Mouse (Mus musculus) hematopoietic stem cell, adult 5-6 weeks (primary cell): ENCODE results near the gene Ibtk. TPM values are rescaled to one million over a fixed set of nuclear protein-coding genes. Genes with fewer than 3 reads are reported as not detected.
"Not testable (repeated sequence)": the region's sequence is repeated elsewhere in the genome, so short reads cannot be mapped to it uniquely, and the experiment has no call there.

Source experiments
- ATAC-seq, 2 experiments: fragments of 125-278 bp in 1 of 2; replicated peaks in 1 of 2; 2 replicates each; pipeline ENCODE4 v1.8.0; 2016 to 2017; ENCODE audit warnings: inconsistent platforms in 2 of 2, mild to moderate bottlenecking in 2 of 2, moderate number of reproducible peaks in 2 of 2, low read depth in 1 of 2, moderate TSS enrichment in 1 of 2; ENCODE audit not compliant: low FRiP score in 2 of 2, poor library complexity in 2 of 2, severe bottlenecking in 2 of 2, insufficient read depth in 1 of 2, low TSS enrichment in 1 of 2
- total RNA-seq: library from RNA; stranded (forward); fragments of 172-1452, 232-1000 nt; gene quantifications from 2 replicates; pipeline ENCODE4 v1.2.3, GENCODE M21; 2017

Ibtk gene
- total RNA-seq: 79.8 and 102 TPM in 2 replicates

DNA sequence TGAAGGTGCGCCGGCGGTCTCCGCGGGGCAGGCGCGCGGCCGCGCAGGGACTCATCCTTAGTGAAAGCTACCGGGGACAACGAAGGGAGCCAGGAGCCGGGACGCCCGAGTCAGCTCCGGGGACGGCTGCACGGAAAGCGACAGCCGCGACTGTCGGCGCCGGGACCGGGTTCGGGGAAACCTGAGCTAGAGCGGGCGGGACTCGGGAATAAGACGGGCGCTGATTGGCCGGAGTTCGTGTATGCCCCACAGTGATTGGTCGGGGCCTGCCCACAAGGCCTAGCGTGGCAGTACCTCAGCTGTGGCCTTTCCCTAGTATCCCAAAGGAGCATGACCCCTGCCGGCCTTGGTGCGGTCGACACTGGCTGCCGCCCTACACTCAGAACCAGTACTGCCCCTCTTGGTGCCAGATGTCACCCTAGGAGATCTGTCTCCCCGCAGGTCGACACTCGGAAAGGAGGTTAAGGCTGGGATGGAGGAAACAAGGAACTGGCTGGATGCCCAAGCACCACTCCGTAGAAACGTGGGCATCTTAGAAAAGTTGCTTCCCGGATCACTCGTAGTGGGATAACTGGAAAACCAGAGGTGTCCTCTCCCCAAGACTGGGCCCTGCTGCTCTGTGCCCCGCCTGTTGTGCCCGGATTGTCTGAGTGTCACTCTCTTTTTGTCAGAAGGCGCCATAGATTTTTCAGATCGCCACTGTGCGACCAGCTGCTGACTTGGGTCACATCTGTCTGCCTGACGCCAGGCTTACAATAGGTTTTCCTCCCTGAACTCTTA is at the start of gene Ibtk:
Gene Ibtk (minus strand): TSS at position 193 of the 780 bp plus-strand sequence.
- peak; percentile 93 to 94 for ATAC-seq

DNA sequence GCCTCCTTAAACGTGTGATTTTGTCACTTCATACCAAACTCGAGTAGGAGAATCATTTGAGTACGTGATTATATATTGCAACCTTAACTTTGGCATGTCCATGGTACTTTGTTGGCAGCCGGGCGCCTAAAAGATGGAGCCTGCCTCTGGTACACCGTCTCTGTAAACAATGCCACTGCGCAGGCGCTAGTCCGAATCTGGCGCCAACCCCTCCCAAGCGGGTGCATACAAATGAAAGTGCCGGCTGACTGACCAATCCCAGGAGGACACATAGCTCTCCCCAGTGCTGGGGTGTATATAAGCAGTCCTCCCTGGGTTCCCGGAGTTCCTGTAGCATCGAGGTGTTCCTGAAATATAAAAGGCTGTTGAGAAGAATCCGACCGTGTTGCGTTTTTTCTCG is 42.4 kb upstream of the Ibtk start:
- ATAC-seq: not testable (repeated sequence)

DNA sequence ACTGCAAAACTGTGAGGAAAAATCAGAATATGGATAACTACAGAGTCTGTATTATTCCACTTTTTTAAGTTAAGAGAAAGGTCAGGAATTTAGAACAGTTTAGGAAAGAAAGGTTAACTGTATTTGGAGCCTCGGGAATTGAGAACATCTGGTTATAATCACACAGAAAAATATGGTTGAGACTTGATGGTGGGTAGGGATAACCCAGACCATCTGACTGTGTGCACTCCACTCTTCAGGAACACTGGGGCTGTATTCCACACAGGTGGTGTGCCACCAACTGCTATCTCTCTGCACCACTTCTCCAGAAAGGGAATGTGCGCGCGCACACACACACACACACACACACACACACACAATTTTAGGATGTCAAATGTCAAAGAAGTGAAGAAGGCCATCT is 31.1 kb upstream of the Ibtk start:
- ATAC-seq: no peak

DNA sequence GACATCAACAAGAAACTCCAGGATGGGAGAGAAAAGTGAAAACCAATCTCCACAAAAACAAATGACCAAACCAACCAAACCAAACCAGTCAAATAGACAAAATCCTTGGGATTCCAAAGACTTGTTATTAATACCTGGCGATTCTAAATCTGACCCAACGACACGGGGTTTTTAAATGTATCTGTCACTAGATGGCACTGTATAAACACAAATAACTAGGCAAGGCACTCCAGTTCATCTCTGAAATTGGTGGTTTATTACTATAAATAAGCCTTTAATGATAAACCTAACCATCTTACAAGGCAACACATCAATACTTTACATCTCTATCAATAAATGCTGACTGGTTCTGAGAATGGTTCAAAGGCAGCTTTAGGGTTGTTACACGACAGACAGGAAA is 30.3 kb upstream of the Ibtk start:
- ATAC-seq: peak; percentile 46 to 64; a peak in 2 of 4 replicates

DNA sequence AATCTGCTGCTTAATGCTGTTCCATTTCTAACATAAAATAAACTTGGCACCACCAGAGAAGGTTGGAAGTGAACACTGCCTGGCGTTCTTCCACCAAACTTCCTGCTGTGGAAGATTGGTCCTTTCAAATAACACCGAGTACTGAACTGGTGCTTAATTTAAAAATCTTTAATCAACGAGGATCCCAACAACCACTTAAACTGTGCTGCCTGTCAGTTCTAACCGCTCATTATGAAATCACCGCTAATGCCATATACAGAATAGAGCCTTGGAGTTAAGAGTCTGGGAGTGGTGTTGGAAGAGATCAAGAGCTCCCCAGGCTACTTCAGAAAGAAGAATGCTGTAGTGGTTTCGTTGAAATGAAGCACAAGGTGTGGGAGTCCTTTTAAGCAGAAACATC is 28.4 kb upstream of the Ibtk start:
- no peak for ATAC-seq

DNA sequence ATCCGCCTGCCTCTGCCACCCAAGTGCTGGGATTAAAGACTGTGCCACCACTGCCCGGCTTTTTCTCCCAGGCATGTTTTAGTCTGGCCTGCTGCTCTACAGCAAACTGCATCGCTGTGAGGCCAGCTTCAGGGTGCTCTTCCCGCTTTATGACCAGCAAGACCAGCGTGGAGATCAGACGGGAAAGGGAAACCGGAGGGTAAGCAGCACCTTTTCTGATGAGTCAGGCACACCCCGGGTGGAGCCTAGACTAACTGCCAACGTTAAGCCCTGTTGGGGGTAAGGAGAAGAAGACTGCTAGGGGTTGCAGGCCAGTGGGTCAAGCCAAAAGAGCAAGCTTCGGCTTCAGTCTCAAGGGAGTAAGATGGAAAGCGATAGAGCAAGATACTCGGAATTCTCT is 23.1 kb upstream of the Ibtk start:
- ATAC-seq: no peak

DNA sequence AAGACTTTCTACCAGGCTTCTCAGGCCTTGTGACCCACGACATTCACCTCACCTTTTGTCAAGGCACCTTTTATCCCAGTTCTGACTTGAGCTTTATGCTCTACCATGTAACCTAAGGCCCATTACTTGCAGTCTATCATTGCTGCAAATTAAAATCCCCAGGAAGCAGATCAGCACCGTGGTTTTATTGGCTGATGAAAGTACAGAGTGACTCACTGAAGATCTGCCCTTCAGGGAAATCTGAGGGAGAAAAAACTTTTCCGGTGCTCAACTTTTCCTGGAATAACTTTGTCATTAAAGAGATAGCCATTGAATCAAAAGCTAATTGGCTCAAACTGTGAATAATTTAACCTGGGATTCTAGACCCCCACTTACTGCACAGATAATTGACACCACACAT is 22.3 kb upstream of the Ibtk start:
- ATAC-seq: no peak

DNA sequence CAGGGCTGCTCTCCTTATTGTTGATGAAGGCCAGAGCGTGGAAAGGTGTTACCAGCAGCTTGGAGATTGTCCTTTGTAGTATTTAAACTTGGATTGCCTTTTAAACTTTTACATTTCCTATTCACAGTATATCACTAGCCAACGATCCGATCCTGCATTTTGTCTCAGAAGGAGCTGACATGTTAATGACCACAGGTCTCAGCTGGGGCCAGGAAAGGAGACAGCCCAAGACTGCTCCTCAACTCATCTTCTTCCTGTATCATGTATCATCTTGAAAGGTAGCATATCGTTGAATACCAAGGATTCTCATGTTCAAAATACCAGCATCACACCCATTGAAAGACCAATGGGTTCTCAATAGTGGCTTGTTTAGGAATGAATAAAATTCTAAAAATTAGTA is 21.2 kb upstream of the Ibtk start:
- no peak for ATAC-seq

DNA sequence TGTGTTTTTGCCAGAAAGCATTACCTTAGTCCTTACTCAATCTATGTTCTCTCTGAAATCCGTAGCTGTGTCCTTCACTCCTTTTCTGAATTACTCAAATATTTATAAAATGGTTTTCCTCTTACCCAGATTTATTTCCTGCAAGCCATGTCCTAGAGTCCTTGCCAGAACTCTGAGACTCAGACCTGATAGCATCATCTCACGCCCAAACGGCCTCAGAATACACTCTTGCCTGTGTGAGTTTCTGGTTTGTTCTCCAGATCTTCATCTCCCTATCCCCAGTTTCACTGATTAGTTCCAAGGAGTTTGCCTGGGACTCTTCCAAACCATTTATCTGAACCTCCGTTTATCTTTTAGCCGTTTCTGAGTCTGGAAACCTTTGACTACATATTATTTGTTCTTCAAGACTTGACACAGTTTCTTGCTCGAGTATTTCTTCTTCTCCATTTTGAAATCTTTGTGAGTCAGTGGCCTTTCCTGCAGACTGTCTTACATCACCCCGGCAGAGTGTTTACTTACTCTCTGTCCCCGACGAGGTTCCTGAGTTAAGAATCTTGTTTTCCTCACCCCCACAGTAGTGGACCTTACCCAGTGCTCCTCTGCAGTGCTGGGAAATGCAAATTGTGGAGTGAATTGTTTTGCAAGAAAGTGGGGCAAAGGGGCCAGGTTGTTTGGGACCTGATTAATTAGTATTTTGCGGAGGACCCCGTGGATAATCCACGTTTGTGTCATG is 20.1 kb upstream of the Ibtk start:
- ATAC-seq: no peak; a peak in 1 of 4 replicates

DNA sequence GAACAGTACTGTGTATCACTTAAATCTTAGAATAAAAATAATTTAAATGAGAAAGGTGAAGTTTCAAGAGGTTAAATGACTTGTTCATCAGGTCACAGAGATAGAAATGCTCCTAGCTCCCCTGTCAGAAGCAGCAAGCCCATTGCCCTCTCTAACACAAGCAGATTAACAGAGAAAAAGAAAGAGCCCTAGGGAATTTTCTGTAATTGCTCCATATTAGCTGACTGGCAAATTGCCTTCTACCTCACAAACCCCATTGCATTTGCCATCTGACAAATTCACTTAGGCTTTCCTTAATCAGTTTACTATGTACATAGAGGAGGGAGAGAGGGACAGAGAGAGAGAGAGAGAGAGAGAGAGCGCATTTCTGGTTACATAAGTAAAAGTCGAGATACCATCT is 18.1 kb upstream of the Ibtk start:
- no peak for ATAC-seq

DNA sequence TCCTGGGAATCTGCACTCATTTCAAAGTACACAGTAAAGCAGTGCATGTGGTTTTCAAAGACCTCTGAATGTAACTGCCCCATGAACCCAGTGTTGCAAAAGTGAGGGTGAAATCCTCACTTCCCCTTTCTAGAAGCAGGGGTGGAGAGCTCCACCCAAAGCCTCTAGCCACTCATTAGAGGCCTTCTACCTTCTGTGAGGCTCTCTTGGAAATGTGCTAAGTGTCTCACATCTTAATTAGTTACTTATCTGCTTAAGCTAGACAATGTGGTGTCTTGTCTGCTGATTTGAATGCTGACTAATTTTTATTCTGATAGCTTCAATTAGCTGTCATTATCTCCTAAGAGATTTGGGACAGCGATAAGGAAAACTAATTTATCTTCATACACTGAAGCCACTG is 13.3 kb upstream of the Ibtk start:
- peak; percentile 99 to 100 for ATAC-seq

DNA sequence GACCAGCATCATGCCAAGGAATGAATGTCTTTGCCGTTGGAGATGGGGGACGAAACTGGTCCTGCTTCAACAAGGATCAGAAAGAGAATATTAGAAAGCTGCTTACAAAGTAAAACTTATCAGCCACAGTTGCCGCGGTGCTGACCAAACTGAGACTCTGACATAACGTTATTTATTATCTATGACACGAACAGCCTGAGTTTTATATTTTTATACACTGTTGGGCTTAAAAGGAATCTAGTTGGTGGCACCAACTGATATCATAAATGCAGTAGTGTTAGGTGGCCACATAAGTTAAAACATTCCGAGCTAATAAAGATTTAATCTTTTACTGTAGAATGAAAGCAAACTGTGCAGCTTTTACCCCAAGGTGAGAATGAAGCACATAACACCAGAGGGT is 1.7 kb upstream of the Ibtk start:
- no peak for ATAC-seq

DNA sequence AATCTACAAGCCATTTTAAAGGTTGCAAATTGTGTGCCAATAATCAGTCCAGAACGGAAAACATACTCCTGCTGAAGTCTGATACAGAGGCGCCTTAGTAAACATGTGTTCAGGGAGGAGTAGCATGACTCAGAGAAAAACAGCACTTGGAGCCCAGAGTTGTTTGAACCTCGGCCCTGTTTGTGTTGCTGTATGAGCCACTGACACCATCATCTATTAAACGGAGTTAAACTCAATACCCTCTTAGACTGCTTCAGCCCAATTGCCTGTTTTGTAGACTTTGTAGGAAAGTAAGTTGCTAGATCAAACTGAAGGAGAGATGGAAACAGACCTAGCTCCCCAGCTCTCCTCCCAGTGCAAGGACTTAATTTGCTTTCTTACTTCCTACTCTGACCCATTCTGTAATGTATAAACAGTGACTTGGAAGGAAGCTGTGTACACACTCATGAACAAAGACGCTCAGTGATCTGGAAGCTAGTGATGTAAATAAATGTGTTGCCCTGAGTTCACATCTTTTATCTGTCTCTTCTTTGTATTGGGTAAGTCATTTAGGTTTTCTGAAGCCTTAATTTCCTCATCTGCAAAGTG is 882 bp upstream of the Ibtk start:
- peak; percentile 35 to 39 for ATAC-seq

DNA sequence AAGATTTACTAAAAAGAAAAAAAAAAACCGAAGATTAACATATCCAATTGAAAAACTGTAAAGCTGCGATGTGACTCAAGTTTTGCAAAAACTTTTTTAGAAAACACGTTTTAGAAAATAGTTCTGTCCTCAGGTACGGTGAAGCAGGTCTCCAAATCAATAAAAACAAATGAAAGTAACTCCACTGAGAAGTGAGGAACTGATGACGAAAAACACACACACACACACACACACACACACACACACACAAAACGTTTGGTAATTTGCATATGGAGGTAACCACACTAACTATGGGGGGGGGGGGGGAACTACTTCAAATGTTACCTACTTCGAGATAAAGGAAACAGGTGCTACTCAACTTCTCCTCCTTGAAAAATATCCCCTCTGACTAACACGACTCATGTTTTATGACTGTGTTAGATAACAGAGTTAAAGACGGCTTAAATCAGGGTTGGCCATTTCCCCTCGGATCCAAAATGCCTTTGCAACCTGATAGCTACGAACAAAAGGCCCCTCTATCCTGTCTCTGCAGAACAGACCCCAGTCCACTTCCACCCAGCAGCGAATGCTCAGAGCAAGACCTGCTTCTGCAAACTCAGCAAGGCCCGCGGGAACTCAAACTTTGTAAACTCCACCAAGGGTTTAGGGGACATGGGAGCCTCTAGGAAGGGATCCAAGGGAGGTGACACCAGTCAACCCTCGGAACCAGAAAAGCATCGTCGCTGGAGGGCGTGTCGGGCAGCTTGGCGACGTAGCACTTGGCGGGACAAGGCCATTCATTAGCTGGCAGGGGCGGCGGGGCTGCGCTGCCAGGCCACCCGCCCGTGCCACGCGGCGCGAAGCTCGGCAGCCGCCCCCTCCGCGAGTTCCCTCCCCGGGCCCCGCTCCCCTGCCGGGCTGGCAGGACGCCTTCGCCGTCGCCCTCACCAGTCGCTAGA is 661 bp downstream of the Ibtk start:
- peak; percentile 69 to 70 for ATAC-seq

DNA sequence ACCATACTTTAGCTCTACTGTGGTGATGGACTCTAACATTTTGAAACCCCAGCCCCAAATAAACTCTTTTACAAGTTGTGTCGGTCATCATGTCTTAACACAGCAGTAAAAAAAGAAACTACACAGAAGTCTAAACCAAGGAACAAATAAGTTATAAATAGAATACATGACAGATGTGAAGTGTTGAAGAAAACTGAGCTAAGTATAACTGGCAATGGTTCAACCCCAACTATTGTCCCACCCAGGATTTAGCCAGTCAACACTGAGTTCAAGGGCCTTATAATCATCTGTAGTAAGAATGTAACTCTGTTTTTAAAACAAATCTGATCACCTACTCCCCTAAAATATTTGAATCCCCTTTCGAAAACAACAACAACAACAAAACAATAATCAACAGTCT is 3.6 kb downstream of the Ibtk start:
- ATAC-seq: no peak

DNA sequence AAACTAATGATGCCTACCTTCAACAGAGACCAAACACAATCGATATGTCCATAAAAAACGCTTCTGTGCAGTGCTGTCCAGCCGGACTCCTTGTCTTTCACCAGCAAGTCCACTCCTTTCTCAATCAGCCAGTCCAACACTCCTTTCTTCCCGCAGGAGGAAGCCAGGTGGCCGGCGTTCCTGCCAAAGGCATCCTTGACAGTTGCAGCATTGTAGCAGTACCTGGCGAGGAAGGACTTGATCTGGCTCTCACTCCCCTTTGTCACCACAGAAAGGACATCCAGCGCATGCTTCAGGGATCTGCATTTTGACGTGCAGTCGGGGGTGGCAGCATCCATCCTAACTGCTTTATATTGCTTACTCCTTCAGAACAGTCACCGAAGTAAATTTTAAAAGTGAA is 5.8 kb downstream of the Ibtk start:
- ATAC-seq: no peak

DNA sequence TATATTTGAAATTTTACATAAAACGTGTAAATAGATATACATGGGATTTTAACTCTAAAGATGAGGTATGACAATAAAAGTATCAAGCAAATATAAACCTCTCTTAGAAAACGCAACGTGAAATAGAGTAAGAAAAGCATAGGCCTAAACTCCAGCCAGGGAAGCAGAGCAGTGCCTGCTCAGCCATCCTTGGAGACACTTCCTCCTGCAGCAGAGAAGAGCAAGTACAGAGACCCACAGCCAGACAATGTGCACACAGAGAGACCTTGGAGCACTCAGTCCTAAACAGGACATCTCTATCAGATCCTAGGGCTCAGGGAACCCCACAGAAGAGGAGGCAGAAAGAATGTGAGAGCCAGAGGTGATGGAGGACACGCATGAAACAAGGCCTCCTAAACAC is 7.0 kb downstream of the Ibtk start:
- no peak for ATAC-seq
